Mouse (Mus musculus) bone marrow, adult 2 months (tissue): Measurements from ENCODE around the gene Macrod2.

Experiments
- CTCF ChIP-seq: fragments of 200-500 bp; IDR thresholded peaks from 2 replicates; pipeline ENCODE4 v1.5.1; 2011; ENCODE audit warnings: low read length, control low read depth; ENCODE audit not compliant: control insufficient read depth, insufficient read depth
- POLR2A ChIP-seq: fragments of 200-500 bp; IDR thresholded peaks from 2 replicates; pipeline ENCODE4 v1.6.1; 2011; ENCODE audit warnings: low read depth, mild to moderate bottlenecking, control low read depth, low read length, borderline replicate concordance; ENCODE audit not compliant: control insufficient read depth

DNA sequence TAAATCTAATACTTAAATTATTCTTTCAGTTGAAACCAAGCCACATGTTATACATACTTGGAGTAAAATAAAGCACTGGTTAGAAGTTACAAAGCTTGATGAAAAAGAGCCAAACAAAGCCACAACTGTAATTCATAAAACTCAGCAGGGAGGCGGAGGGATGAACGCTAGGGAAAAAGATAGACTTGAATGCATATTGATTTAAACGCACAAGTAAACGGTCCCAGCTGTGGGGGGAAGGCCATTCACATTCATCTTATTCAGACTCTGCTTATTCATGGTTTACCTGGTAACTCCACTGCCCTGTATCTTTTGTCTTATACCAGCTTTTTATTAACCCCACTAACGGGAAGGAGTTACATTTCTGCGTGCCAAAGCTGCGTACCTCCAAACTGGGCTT is 2038.0 kb downstream of the Macrod2 start:
- TF ChIP-seq CTCF (no peak), POLR2A (no peak)
